Mouse (Mus musculus): Measurements from ENCODE around the gene Sult1b1. TPM values are rescaled to one million over a fixed set of nuclear protein-coding genes. Genes with fewer than 3 reads are reported as not detected.

The Sult1b1 gene
- polyA plus RNA-seq (2012; rRNA removed), result not detected in 2 replicates

DNA sequence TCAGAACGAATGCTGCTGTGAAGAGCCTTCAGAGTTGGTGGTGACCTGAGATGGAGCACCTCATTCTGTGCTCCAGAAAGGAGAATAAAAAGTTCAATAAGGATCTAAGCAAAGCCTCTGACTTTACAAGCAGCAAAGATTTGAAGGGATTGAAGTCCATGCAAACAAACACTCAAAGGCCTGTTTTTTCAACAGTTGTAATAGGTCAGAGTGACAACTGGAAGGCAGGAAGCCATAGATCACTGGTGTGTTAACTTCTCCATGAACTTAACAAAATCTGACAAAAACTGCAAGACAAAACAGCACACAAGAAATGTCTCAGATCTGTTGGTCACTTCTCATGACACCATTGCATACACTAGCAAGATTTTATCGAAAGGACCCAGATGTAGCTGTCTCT, at the start of gene Sult1b1:
Gene Sult1b1 (minus strand): TSS at position 85 of the 400 bp plus-strand sequence.
- no peak for TF ChIP-seq CTCF (IDR thresholded peaks at IDR 0.05; ENCODE audit: borderline replicate concordance, extremely low read depth, insufficient read depth, insufficient read length)
- TF ChIP-seq POLR2A (IDR thresholded peaks at IDR 0.05; ENCODE audit: borderline replicate concordance, extremely low read depth, insufficient read depth, insufficient read length, poor library complexity, severe bottlenecking), result no peak
- DNase-seq (ENCODE audit: low read depth), result no peak

DNA sequence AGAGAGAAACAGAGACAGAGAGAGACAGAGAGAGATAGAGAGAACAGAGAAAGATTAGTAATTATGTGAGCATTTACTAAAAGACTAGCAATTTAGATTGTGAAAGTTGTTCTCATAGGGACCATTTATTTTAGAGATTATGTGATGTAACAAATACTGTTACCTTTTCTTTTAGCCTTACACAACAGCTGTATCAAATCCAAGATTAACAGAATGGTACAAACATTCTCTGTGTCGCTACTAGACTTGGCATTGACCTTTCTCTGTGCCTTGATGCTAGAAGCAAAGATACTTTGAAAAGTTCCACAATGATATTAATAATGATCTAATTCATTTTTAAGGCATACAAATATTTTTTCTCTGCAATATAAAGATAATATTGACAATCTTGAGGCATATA, 42.4 kb upstream of the Sult1b1 start:
- DNase-seq (ENCODE audit: low read depth), result no peak
- no peak for TF ChIP-seq CTCF (IDR thresholded peaks at IDR 0.05; ENCODE audit: borderline replicate concordance, extremely low read depth, insufficient read depth, insufficient read length)
- TF ChIP-seq POLR2A (IDR thresholded peaks at IDR 0.05; ENCODE audit: borderline replicate concordance, extremely low read depth, insufficient read depth, insufficient read length, poor library complexity, severe bottlenecking), result no peak

GRCm38 (mm10) chr5:87574174-87574573, 36.2 kb upstream of the Sult1b1 start:
- TF ChIP-seq CTCF (IDR thresholded peaks at IDR 0.05; ENCODE audit: borderline replicate concordance, extremely low read depth, insufficient read depth, insufficient read length) (no peak), POLR2A (IDR thresholded peaks at IDR 0.05; ENCODE audit: borderline replicate concordance, extremely low read depth, insufficient read depth, insufficient read length, poor library complexity, severe bottlenecking) (no peak)
- DNase-seq (ENCODE audit: low read depth), result no peak

GRCm38 (mm10) chr5:87573490-87573889, 35.5 kb upstream of the Sult1b1 start:
- no peak for TF ChIP-seq POLR2A (IDR thresholded peaks at IDR 0.05; ENCODE audit: borderline replicate concordance, extremely low read depth, insufficient read depth, insufficient read length, poor library complexity, severe bottlenecking)
- TF ChIP-seq CTCF (IDR thresholded peaks at IDR 0.05; ENCODE audit: borderline replicate concordance, extremely low read depth, insufficient read depth, insufficient read length), result no peak
- DNase-seq (ENCODE audit: low read depth), result peak; percentile 1

- DNase-seq (ENCODE audit: low read depth), result no peak
These were observed 34.8 kb upstream of the Sult1b1 start for GRCm38 (mm10) chr5:87572781-87573180.

GRCm38 (mm10) chr5:87568845-87569244, 30.9 kb upstream of the Sult1b1 start, which contains the start of gene Sult1d1:
Gene Sult1d1 (minus strand): TSS chr5:87569027.
- DNase-seq (ENCODE audit: low read depth), result no peak
- no peak for TF ChIP-seq CTCF (IDR thresholded peaks at IDR 0.05; ENCODE audit: borderline replicate concordance, extremely low read depth, insufficient read depth, insufficient read length)
- no peak for TF ChIP-seq POLR2A (IDR thresholded peaks at IDR 0.05; ENCODE audit: borderline replicate concordance, extremely low read depth, insufficient read depth, insufficient read length, poor library complexity, severe bottlenecking)

More at GRCm38 (mm10) chr5:87572781-87573180, 34.8 kb upstream of the Sult1b1 start:
- TF ChIP-seq POLR2A (IDR thresholded peaks at IDR 0.05; ENCODE audit: borderline replicate concordance, extremely low read depth, insufficient read depth, insufficient read length, poor library complexity, severe bottlenecking), result no peak
- TF ChIP-seq CTCF (IDR thresholded peaks at IDR 0.05; ENCODE audit: borderline replicate concordance, extremely low read depth, insufficient read depth, insufficient read length), result no peak

DNA sequence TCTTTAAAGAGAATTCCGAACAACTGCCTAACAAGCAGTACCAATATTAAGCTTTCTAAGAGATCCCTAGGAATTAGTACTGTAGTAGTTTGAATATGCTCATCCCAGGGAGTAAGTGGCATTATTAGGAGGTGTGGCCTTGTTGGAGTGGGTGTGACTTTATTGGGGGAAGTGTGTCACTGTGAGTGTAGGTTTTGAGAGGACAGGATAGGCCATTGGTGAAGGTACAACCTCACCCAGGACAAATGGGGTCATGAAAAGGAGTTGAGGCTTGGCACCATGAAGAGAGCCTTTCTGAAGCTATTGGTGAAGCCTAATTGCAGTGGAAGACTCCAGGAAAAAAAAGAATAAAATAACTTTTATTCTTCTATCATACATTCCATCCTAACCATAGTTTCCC, 29.3 kb upstream of the Sult1b1 start:
- no peak for DNase-seq (ENCODE audit: low read depth)

DNA sequence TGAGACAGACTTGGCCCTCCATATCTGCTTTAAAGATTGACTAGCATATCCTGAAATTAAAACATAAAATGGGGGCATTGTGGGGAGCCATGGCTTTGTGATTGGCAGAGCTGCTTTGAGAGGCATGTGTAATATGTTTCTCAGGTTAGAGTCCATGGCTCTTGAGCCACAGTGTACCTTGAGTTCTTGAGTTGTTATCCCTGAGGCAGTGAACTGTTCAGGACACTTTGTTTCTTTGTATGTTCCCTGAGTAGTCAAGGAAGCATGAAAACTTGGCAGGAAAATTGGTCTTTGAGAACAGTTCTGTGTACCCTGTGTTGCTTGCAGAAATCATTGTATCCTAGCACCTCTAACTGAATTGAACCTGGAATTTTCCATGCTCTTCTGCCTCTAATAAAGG, 25.0 kb upstream of the Sult1b1 start:
- TF ChIP-seq CTCF (IDR thresholded peaks at IDR 0.05; ENCODE audit: borderline replicate concordance, extremely low read depth, insufficient read depth, insufficient read length) (no peak), POLR2A (IDR thresholded peaks at IDR 0.05; ENCODE audit: borderline replicate concordance, extremely low read depth, insufficient read depth, insufficient read length, poor library complexity, severe bottlenecking) (no peak)
- DNase-seq (ENCODE audit: low read depth), result no peak

More for the DNA sequence above, 29.3 kb upstream of the Sult1b1 start:
- TF ChIP-seq CTCF (IDR thresholded peaks at IDR 0.05; ENCODE audit: borderline replicate concordance, extremely low read depth, insufficient read depth, insufficient read length) (no peak), POLR2A (IDR thresholded peaks at IDR 0.05; ENCODE audit: borderline replicate concordance, extremely low read depth, insufficient read depth, insufficient read length, poor library complexity, severe bottlenecking) (no peak)

GRCm38 (mm10) chr5:87562526-87562925, 24.5 kb upstream of the Sult1b1 start:
- DNase-seq (ENCODE audit: low read depth), result no peak
- TF ChIP-seq POLR2A (IDR thresholded peaks at IDR 0.05; ENCODE audit: borderline replicate concordance, extremely low read depth, insufficient read depth, insufficient read length, poor library complexity, severe bottlenecking) (no peak), CTCF (IDR thresholded peaks at IDR 0.05; ENCODE audit: borderline replicate concordance, extremely low read depth, insufficient read depth, insufficient read length) (no peak)

GRCm38 (mm10) chr5:87560145-87560544, 22.1 kb upstream of the Sult1b1 start:
- TF ChIP-seq CTCF (IDR thresholded peaks at IDR 0.05; ENCODE audit: borderline replicate concordance, extremely low read depth, insufficient read depth, insufficient read length), result no peak
- DNase-seq (ENCODE audit: low read depth), result no peak

DNA sequence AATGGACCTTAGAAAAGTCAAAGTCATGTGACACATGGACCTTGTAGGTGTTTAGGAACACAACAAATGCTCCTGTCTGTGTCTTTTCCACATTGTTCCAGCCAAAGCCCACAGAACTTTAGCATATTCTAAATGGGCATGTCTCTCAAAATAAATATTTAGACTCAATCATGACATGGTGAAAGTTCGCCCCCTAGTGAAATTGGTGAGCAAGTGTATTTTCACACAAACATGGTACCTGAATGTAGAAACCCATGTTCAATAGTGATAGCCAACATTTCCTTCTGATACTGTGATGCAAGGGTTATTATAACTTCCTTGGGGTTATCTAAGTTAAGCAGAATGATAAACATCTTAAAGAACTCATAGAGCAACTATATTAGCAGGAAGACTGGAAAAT, 12.9 kb upstream of the Sult1b1 start:
- TF ChIP-seq POLR2A (IDR thresholded peaks at IDR 0.05; ENCODE audit: borderline replicate concordance, extremely low read depth, insufficient read depth, insufficient read length, poor library complexity, severe bottlenecking) (no peak), CTCF (IDR thresholded peaks at IDR 0.05; ENCODE audit: borderline replicate concordance, extremely low read depth, insufficient read depth, insufficient read length) (no peak)

GRCm38 (mm10) chr5:87535994-87536644, 1.9 kb downstream of the Sult1b1 start:
- peak; percentile 2 for DNase-seq (ENCODE audit: low read depth)
- TF ChIP-seq POLR2A (IDR thresholded peaks at IDR 0.05; ENCODE audit: borderline replicate concordance, extremely low read depth, insufficient read depth, insufficient read length, poor library complexity, severe bottlenecking) (no peak), CTCF (IDR thresholded peaks at IDR 0.05; ENCODE audit: borderline replicate concordance, extremely low read depth, insufficient read depth, insufficient read length) (no peak)

More for the DNA sequence above, 12.9 kb upstream of the Sult1b1 start:
- DNase-seq (ENCODE audit: low read depth), result no peak
